Mouse (Mus musculus) heart, embryonic 16.5 days (tissue): ENCODE data around the gene Mtrex. TPM values are rescaled to one million over a fixed set of nuclear protein-coding genes. Genes with fewer than 3 reads are reported as not detected.

Experiments
- ATAC-seq: fragments of 200-750 bp; cut with Nextera tagmentation; replicated peaks from 2 replicates; pipeline ENCODE4 v1.8.0; 2017; ENCODE audit warnings: moderate number of reproducible peaks; ENCODE audit not compliant: insufficient read depth, low FRiP score; ENCODE audit errors: extremely low read depth
- H3K27ac ChIP-seq: fragments of 300-500 bp; sonication (generic); 2 replicates; pipeline ENCODE4 v1.5.1; 2014; ENCODE audit warnings: mild to moderate bottlenecking, low read length, control low read depth, moderate library complexity
- H3K27me3 ChIP-seq: fragments of 300-500 bp; sonication (generic); 2 replicates; pipeline ENCODE4 v1.6.1; 2014; ENCODE audit warnings: low read length, mixed read lengths; ENCODE audit not compliant: control insufficient read depth, insufficient read depth
- H3K36me3 ChIP-seq: fragments of 300-500 bp; sonication (generic); 2 replicates; pipeline ENCODE4 v1.6.1; 2014; ENCODE audit not compliant: control insufficient read depth, insufficient read depth
- H3K4me1 ChIP-seq: fragments of 300-500 bp; sonication (generic); 2 replicates; pipeline ENCODE4 v1.6.1; 2014; ENCODE audit warnings: low read length, mixed read lengths; ENCODE audit not compliant: control insufficient read depth, insufficient read depth
- H3K4me2 ChIP-seq: fragments of 300-500 bp; sonication (generic); 2 replicates; pipeline ENCODE4 v1.6.1; 2014; ENCODE audit warnings: low read depth, mild to moderate bottlenecking, control low read depth, low read length
- H3K4me3 ChIP-seq: fragments of 300-500 bp; sonication (generic); 2 replicates; pipeline ENCODE4 v1.5.1; 2014; ENCODE audit warnings: mild to moderate bottlenecking, control low read depth, low read length
- H3K9ac ChIP-seq: fragments of 300-500 bp; sonication (generic); 2 replicates; pipeline ENCODE4 v1.6.1; 2014; ENCODE audit warnings: low read length, control low read depth
- H3K9me3 ChIP-seq: fragments of 300-500 bp; sonication (generic); replicated peaks from 2 replicates; pipeline ENCODE4 v1.6.1; 2016; ENCODE audit warnings: low read length; ENCODE audit not compliant: control insufficient read depth
- WGBS: fragments of 180-500 bp; shearing (Covaris S2); extraction: QIAGEN DNeasy Blood & Tissue Kit; methylation state at CpG from one replicate; pipeline ENCODE4 v1.1.7; 2014; 5-methylcytosine and 5-hydroxymethylcytosine counted together
- polyA plus RNA-seq: library from polyadenylated mRNA; unstranded; fragments of >200 nt; fragmentation: Nextera tagmentation; extraction: Ambion mirVana; gene quantifications from 2 replicates; pipeline ENCODE4 v1.2.1, GENCODE M21; 2015

Gene Mtrex
- polyA plus RNA-seq, 1 experiment from 2014 or later, result 48.8 TPM

GRCm38 (mm10) chr13:112902176-112902575 is 25.0 kb downstream of the Mtrex start:
- no peak overlapping the region for H3K4me2 ChIP-seq
- H3K27ac ChIP-seq, result no peak overlapping the region
- ATAC-seq, result no peak
- no peak overlapping the region for H3K4me3 ChIP-seq
- no peaks in the 10 kb centered on the region for H3K4me1 ChIP-seq
- H3K9ac ChIP-seq, result no peak overlapping the region
- WGBS, result 84% methylated on average over 3 of the region's 3 CpGs
- H3K27me3 ChIP-seq, result no peaks in the 10 kb centered on the region
- H3K36me3 ChIP-seq, result peaks cover 54% of the 10 kb centered on the region
- no peaks in the 10 kb centered on the region for H3K9me3 ChIP-seq

DNA sequence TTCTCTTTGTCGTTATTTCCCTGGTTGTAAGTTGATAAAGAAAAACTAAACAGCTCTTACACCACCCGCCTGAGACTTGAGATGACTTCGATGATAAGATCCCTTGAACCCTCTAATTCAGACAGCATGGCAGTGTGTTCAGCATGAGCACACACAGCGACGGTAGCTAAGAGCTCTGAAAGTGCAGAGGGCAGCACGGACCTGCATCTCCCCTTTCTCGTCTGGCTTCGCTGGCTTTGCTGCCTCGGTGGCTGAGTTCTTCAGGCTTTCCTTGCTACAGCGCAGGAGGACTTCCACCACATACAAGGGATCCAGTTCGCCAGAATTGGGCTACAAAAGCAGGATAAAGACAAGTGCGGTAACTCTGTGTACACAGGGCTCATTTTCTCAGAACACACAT is 40.0 kb downstream of the Mtrex start:
- WGBS, result 92% methylated on average over 12 of the region's 12 CpGs

GRCm38 (mm10) chr13:112871500-112872266 is 55.5 kb downstream of the Mtrex start:
- Histone ChIP-seq H3K9me3 (no peaks in the 10 kb centered on the region), H3K4me3 (no peak overlapping the region), H3K4me1 (no peaks in the 10 kb centered on the region), H3K36me3 (peaks cover 53% of the 10 kb centered on the region), H3K27ac (no peak overlapping the region), H3K4me2 (no peak overlapping the region), H3K9ac (no peak overlapping the region), H3K27me3 (no peaks in the 10 kb centered on the region)
- WGBS, result 64% methylated on average over 17 of the region's 17 CpGs
- no peak for ATAC-seq

More for the DNA sequence above, 40.0 kb downstream of the Mtrex start:
- H3K4me2 ChIP-seq, result no peak overlapping the region
- no peaks in the 10 kb centered on the region for H3K4me1 ChIP-seq
- no peak for ATAC-seq
- H3K36me3 ChIP-seq, result peaks cover 55% of the 10 kb centered on the region
- H3K27ac ChIP-seq, result no peak overlapping the region
- no peaks in the 10 kb centered on the region for H3K27me3 ChIP-seq
- H3K4me3 ChIP-seq, result no peak overlapping the region
- no peaks in the 10 kb centered on the region for H3K9me3 ChIP-seq
- no peak overlapping the region for H3K9ac ChIP-seq

DNA sequence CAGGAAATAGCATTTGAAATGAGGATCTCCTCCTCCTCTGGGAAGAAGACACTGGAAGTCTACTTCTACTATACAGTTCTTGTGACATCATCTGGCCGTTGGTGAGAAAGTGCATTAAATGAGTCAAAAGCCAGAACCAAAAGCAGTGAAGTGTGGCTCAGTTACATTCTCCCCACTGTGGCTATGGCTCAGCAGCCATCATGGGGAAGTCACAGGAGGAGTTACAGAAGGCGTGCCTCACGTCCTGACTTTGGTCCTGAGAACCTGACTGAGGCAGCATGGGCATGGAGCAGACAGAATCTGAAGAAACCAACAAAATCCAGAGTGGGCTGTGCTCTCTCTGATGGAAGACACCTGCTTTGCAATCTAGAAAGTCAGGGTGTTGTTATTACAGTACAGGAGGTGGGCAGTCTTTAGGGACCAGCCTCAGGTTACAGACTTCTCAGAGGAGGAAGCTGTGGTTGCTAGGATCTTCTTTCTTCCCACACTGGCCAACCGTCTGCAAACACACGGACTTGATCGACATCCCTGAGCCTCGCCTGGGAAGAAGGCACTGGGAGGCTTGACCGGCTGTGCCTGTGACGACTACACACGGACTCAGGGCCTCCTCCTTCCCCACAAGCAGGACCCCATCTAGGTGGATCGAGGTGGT is 57.0 kb downstream of the Mtrex start:
- Histone ChIP-seq H3K4me2 (no peak overlapping the region), H3K27ac (no peak overlapping the region), H3K9me3 (no peaks in the 10 kb centered on the region), H3K4me1 (no peaks in the 10 kb centered on the region), H3K27me3 (no peaks in the 10 kb centered on the region), H3K9ac (no peak overlapping the region), H3K36me3 (peaks cover 56% of the 10 kb centered on the region), H3K4me3 (no peak overlapping the region)
- ATAC-seq, result no peak
- WGBS, result 74% methylated on average over 11 of the region's 11 CpGs

GRCm38 (mm10) chr13:112867381-112867780 is 59.8 kb downstream of the Mtrex start:
- H3K4me3 ChIP-seq, result no peak overlapping the region
- H3K4me1 ChIP-seq, result peaks cover 5% of the 10 kb centered on the region; the same call in 1 of the 2 replicates
- H3K9ac ChIP-seq, result no peak overlapping the region
- no peak overlapping the region for H3K27ac ChIP-seq
- H3K9me3 ChIP-seq, result no peaks in the 10 kb centered on the region
- H3K4me2 ChIP-seq, result no peak overlapping the region
- peaks cover 52% of the 10 kb centered on the region for H3K36me3 ChIP-seq
- no peaks in the 10 kb centered on the region for H3K27me3 ChIP-seq
- ATAC-seq, result no peak
- 90% methylated on average over 8 of the region's 8 CpGs for WGBS

DNA sequence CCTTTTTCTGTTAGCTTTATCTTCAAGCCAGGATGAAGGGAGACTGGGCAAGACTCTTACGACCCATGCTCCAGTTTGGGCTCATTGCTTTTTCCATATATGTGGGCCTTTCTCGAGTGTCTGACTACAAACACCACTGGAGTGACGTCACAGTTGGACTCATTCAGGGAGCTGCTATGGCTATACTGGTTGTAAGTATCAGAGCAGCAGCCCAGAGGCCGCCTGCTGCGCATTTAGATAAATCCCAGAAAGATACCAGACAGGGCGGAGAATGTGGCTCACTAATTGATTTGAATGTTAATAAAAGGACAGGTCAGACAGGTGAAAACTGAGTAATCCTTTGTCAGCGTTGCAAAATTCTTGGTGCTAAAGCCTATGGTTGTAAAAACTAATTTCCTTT is 60.4 kb downstream of the Mtrex start:
- Histone ChIP-seq H3K36me3 (peaks cover 48% of the 10 kb centered on the region), H3K4me3 (no peak overlapping the region), H3K4me2 (no peak overlapping the region), H3K9ac (no peak overlapping the region), H3K27ac (no peak overlapping the region), H3K27me3 (no peaks in the 10 kb centered on the region), H3K4me1 (peaks cover 9% of the 10 kb centered on the region; the same call in 1 of the 2 replicates), H3K9me3 (no peaks in the 10 kb centered on the region)
- 71% methylated on average over 7 of the region's 7 CpGs for WGBS
- no peak for ATAC-seq

- Histone ChIP-seq H3K36me3 (peaks cover 41% of the 10 kb centered on the region), H3K4me3 (no peak overlapping the region), H3K4me2 (no peak overlapping the region)
Measured at GRCm38 (mm10) chr13:112862978-112863677, 64.1 kb downstream of the Mtrex start.

GRCm38 (mm10) chr13:112862342-112862741 is 64.9 kb downstream of the Mtrex start:
- Histone ChIP-seq H3K9ac (no peak overlapping the region), H3K36me3 (peaks cover 37% of the 10 kb centered on the region), H3K4me3 (no peak overlapping the region), H3K27ac (peak overlapping the region; percentile 52; the same call in 1 of the 2 replicates), H3K4me2 (no peak overlapping the region), H3K9me3 (no peaks in the 10 kb centered on the region), H3K4me1 (peaks cover 11% of the 10 kb centered on the region; the same call in 1 of the 2 replicates), H3K27me3 (no peaks in the 10 kb centered on the region)
- 63% methylated on average over 3 of the region's 3 CpGs for WGBS
- ATAC-seq, result no peak

More at GRCm38 (mm10) chr13:112862978-112863677, 64.1 kb downstream of the Mtrex start:
- no peaks in the 10 kb centered on the region for H3K9me3 ChIP-seq
- 91% methylated on average over 1 of the region's 1 CpGs for WGBS
- no peak overlapping the region for H3K9ac ChIP-seq
- no peaks in the 10 kb centered on the region for H3K27me3 ChIP-seq
- peaks cover 11% of the 10 kb centered on the region; the same call in 1 of the 2 replicates for H3K4me1 ChIP-seq
- H3K27ac ChIP-seq, result no peak overlapping the region
- ATAC-seq, result no peak
